Mouse (Mus musculus): ENCODE data around the gene Fgf22. TPM values are rescaled to one million over a fixed set of nuclear protein-coding genes. Genes with fewer than 3 reads are reported as not detected.

Gene Fgf22
- total RNA-seq (2021) = not detected

GRCm38 (mm10) chr10:79754856-79755516, at the start of gene Fgf22:
Gene Fgf22 (plus strand): TSS chr10:79755076.
- DNase-seq = peak in 1 of 2 experiments; percentile 56
- intact Hi-C loops (cut with DNase I) = no loop called here

DNA sequence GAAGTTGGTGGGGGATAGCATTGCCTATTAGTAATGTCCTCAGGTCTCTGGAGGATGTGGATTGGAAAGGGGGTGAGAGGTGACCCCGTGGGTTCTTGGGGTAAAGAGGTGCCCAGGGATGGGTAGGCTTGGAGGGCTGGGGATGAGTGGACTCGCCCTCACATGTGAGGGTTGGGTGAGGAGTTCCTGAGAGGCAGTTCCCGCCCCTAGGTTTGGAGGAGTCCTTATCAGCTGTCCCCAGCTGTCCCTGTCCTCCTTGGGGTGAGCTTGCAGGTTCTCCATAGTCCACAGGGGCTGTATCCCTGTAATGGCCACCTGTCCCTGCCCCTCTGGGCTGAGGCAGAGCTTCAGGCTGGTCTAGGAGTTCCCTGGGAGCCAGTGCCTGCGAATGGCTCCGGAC, 48.9 kb upstream of the Fgf22 start:
- DNase-seq = no peak
- intact Hi-C loops (cut with DNase I) = no loop called here

GRCm38 (mm10) chr10:79706406-79707094, 48.3 kb upstream of the Fgf22 start:
- no peak for DNase-seq
- intact Hi-C loops (cut with DNase I) = no loop called here

DNA sequence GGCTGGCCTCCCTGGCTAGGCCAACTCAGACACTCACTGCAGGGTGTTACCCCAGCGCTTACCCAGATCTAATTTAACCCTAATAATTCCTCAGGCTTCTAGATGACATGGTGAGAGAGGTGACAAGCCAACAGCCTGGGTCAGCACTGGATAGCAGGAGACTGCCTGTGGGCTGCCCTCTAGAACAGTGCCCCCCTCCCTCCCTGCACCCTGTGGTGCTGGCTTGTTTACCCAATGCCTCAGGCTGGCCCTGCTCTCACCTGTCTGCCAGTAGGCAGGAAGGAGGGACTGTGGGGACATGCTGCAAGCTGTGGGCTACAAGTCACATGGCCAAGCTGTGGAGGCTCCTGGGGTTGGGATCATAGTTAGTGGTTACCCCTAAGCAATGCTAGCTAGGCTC, 47.7 kb upstream of the Fgf22 start:
- intact Hi-C loops (cut with DNase I) = no loop called here
- DNase-seq = no peak

DNA sequence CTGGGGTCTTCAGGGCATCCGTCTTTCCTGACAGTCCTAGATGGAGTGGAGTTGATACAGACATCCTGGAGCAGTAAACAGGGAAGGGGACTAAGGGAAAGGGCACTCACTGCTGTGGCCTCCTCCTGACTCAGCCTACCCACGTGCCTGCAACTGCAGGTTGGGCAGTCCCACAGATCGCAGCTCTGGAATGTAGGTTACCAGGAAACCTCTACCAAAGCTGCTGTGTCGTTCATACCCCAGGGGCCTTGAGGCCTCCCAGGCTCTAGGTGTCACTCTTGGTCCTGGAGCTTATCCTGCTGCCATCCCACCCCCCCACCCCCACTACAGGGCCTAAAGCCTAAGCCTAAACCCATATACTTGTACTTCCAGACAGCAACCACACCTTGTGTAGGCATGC, 47.1 kb upstream of the Fgf22 start:
- intact Hi-C loops (cut with DNase I) = no loop called here
- no peak for DNase-seq

DNA sequence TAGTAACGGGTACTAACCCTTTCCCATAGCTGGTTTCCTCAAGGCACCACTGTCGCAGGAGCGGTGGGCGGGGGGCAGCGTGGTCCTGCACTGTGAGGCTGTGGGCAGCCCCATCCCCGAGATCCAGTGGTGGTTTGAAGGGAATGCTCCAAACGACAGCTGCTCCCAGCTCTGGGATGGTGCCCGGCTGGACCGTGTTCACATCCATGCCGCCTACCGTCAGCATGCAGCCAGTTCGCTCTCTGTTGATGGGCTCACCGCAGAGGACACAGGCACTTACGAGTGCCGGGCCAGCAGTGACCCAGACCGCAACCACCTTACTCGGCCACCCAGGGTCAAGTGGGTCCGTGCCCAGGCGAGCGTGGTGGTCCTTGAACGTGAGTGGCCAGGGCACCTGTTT, 46.2 kb upstream of the Fgf22 start:
- DNase-seq = no peak
- intact Hi-C loops (cut with DNase I) = no loop called here

GRCm38 (mm10) chr10:79709307-79709706, 45.6 kb upstream of the Fgf22 start:
- intact Hi-C loops (cut with DNase I) = no loop called here
- DNase-seq = no peak

DNA sequence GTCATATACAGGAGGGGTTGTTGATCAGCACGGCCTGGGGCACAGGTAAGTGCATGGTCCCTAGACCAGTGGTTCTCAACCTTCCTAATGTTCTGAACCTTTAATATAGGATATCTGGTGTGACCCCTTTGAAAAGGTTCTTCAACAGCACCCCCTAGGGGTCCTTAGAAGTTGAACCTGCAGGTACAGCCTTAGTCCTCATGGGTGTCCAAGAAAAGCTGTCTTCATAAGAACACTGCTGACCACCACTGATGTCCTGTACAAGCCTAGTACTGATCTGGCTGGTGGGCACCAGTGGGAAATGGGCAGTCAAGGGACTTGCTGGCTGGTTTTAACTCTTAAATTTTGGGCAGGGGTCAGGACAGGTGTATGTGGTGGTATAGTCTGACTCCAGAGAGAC, 42.8 kb upstream of the Fgf22 start:
- intact Hi-C loops (cut with DNase I) = loop anchor here (2.0 kb wide), 1 partner anchor 77 kb away; no protein-coding TSS in a partner anchor
- no peak for DNase-seq

DNA sequence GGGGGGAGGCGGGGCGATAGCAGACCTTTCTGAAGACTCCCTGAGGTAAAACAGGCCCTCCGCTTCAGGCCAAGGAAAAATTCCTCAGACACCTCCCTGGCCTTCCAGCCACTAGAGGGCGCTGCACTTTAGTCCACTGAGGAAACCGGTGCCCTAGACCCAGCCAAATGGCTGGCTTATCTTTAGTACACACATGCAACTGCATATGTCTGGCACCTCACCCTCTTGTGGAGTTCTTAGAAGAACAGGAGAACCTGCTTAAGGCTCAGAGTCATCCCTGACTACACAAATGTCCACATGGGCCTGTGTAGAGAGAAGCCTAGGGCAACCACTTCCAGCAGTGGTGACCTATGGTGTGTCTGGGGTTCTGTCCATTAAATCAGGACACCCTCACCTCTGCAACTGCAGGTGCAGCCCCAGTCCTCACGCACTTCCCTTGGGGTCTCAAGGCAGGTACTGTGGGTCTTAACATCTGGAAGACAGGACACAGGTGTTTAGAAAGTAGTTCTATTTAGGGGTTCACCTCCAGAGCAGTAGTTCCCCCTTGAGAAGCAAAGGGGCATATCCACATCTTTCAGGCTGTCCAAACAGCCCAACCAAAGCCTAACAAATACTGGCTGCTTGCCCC, 42.3 kb upstream of the Fgf22 start:
- intact Hi-C loops (cut with DNase I) = loop anchor here (2.0 kb wide), 1 partner anchor 76 kb away; no protein-coding TSS in a partner anchor
- peak; percentile 75 to 85 for DNase-seq

- no peak for DNase-seq
- intact Hi-C loops (cut with DNase I) = loop anchor here (2.0 kb wide), 1 partner anchor 76 kb away; no protein-coding TSS in a partner anchor
These were observed 41.7 kb upstream of the Fgf22 start for GRCm38 (mm10) chr10:79713163-79713562.

DNA sequence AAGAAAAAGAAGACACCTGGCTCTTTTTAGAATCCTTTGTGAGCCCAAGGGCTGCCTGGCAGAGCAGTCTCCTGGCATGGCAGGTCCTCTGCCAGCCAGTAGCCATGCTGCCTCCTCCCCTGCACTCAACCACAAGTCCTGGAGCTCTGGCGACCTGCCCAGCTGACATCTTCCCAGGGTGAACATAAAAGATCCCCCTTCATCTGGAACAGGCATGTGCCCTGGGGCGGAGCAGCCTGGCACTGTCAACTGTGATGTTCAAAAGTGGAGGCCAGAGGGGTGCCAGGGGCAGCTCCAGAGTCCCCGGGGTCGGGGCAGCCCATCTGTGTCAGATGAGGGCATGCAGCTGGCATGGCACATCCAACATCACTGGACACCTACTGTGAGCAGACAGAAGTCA, 39.9 kb upstream of the Fgf22 start:
- no peak for DNase-seq
- intact Hi-C loops (cut with DNase I) = no loop called here

DNA sequence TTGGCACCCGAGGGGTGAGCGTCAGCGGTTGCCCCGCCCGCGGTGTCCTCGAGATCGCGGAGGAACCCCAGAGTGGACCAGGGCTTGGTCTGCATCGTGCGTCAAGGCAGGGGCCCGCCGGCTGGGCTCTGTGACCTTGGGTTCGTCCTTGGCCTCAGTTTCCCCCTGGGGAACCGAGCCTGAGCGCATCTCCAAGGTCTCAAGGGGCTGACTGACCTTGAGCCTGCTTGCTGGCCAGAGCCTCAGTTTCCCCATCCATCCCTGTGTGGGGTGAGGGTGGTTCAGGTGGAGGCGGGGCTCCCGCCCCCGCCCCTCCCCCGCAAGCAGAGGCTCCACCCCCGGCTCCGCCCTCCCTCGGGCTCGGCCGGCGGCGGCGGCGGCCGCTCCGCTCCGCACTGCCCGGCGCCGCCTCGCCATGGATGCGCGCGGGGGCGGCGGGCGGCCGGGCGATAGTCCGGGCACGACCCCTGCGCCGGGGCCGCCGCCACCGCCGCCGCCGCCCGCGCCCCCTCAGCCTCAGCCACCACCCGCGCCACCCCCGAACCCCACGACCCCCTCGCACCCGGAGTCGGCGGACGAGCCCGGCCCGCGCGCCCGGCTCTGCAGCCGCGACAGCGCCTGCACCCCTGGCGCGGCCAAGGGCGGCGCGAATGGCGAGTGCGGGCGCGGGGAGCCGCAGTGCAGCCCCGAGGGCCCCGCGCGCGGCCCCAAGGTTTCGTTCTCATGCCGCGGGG, 38.5 kb upstream of the Fgf22 start, which contains the start of gene Hcn2:
TSS of gene Hcn2 (plus strand) at position 381 of the 734 bp plus-strand sequence.
- intact Hi-C loops (cut with DNase I) = no loop called here
- DNase-seq = no peak

GRCm38 (mm10) chr10:79716988-79717355, 37.9 kb upstream of the Fgf22 start:
- intact Hi-C loops (cut with DNase I) = no loop called here
- DNase-seq = no peak

DNA sequence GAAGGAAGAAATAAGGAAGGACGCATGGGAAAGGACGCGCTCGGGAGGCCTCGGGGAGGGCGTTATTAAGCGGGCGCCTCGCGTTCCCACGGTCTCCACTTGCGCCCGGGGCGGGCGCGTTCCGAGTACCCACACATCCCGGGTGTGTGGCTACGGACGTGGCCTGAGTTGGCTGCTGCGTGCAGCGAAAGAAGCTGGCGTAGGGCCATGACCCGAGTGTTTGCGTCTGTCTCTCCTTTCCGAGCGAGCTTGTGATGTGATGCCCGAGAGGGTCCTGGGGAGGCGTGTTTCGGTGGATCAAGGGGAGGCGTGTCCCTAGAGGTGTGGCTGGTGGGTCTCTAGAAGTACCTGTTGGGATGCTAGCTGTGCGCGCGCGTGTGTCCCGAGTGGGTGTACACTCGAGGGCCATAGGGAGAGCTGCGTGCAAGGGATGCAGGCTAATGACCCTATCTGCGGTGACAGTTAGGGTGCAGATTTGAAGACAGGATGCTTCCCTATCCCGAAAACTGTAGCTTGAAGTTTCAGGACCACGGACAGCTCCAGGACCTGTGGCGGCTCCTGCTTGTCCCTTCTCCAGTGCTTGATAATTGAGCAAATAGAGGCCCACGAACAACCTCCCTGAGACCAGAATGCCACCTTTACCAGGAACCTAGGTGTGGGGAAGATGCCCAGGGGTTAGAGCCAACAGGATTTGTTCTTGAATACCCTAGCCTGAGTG, 37.1 kb upstream of the Fgf22 start:
- intact Hi-C loops (cut with DNase I) = no loop called here
- DNase-seq = peak; percentile 76 to 79

GRCm38 (mm10) chr10:79721089-79721488, 33.8 kb upstream of the Fgf22 start:
- intact Hi-C loops (cut with DNase I) = no loop called here
- DNase-seq = no peak

GRCm38 (mm10) chr10:79723047-79723446, 31.8 kb upstream of the Fgf22 start:
- no peak for DNase-seq
- intact Hi-C loops (cut with DNase I) = no loop called here

GRCm38 (mm10) chr10:79723692-79724091, 31.2 kb upstream of the Fgf22 start:
- DNase-seq = no peak
- intact Hi-C loops (cut with DNase I) = no loop called here

DNA sequence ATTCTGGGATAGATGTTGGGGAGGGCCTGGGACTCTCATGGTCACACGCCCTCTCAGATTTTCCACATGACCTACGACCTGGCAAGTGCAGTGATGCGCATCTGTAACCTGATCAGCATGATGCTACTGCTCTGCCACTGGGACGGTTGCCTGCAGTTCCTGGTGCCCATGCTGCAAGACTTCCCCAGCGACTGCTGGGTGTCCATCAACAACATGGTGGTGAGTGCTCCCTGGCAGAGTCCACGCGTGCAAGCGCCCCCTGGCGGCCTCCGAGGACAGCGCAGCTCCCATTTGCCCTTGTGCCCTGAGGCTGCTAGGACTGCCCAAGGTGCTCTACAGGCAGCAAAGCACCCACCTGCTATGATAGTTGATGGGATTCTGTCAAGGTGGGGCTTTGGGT, 28.8 kb upstream of the Fgf22 start:
- DNase-seq = peak in 1 of 2 experiments; percentile 51
- intact Hi-C loops (cut with DNase I) = no loop called here

GRCm38 (mm10) chr10:79728323-79729249, 26.3 kb upstream of the Fgf22 start:
- DNase-seq = no peak

More at GRCm38 (mm10) chr10:79728323-79729249, 26.3 kb upstream of the Fgf22 start:
- intact Hi-C loops (cut with DNase I) = no loop called here

Measured in heart, postnatal 36 days (tissue).